Mouse (Mus musculus) midbrain, postnatal 0 days (tissue): ENCODE measurements around the gene Psat1. TPM values are rescaled to one million over a fixed set of nuclear protein-coding genes. Genes with fewer than 3 reads are reported as not detected.
A peak's percentile ranks its signal among the peaks of the same experiment; 100 is the strongest.

Source experiments
- ATAC-seq: fragments of 200-750 bp; cut with Nextera tagmentation; 2 replicates; pipeline ENCODE4 v1.8.0; 2017; ENCODE audit warnings: moderate number of reproducible peaks, mild to moderate bottlenecking, moderate TSS enrichment, moderate library complexity; ENCODE audit not compliant: low FRiP score
- DNase-seq: peaks from one replicate; pipeline ENCODE4 v3.0.0-alpha.2; 2015; ENCODE audit warnings: low spot score
- H3K27ac ChIP-seq: fragments of 300-500 bp; sonication (generic); 2 replicates; pipeline ENCODE4 v1.5.1; 2014; ENCODE audit warnings: low read depth, mild to moderate bottlenecking, low read length, mixed read lengths
- H3K27me3 ChIP-seq: fragments of 300-500 bp; sonication (generic); 2 replicates; pipeline ENCODE4 v1.6.1; 2014; ENCODE audit warnings: low read length, control low read depth, mixed read lengths; ENCODE audit not compliant: insufficient read depth
- H3K36me3 ChIP-seq: fragments of 300-500 bp; sonication (generic); 2 replicates; pipeline ENCODE4 v1.6.1; 2014; ENCODE audit warnings: low read length, control low read depth, mixed read lengths; ENCODE audit not compliant: insufficient read depth
- H3K4me1 ChIP-seq: fragments of 300-500 bp; sonication (generic); 2 replicates; pipeline ENCODE4 v1.6.1; 2014; ENCODE audit warnings: mild to moderate bottlenecking, control low read depth, antibody characterized with exemption, low read length, mixed read lengths; ENCODE audit not compliant: insufficient read depth
- H3K4me2 ChIP-seq: fragments of 300-500 bp; sonication (generic); 2 replicates; pipeline ENCODE4 v1.6.1; 2014; ENCODE audit warnings: low read depth, mild to moderate bottlenecking, low read length, mixed read lengths; ENCODE audit not compliant: poor library complexity, severe bottlenecking
- H3K4me3 ChIP-seq: fragments of 300-500 bp; sonication (generic); 2 replicates; pipeline ENCODE4 v1.5.1; 2014; ENCODE audit warnings: low read depth, mild to moderate bottlenecking, low read length, moderate library complexity
- H3K9ac ChIP-seq: fragments of 300-500 bp; sonication (generic); replicated peaks from 2 replicates; pipeline ENCODE4 v1.6.1; 2014; ENCODE audit warnings: mild to moderate bottlenecking, low read length, moderate library complexity, mixed read lengths; ENCODE audit not compliant: poor library complexity, severe bottlenecking
- H3K9me3 ChIP-seq: fragments of 300-500 bp; sonication (generic); 2 replicates; pipeline ENCODE4 v1.6.1; 2016; ENCODE audit warnings: low read length, control low read depth
- CTCF ChIP-seq: IDR thresholded peaks from 2 replicates; pipeline ENCODE4 v1.5.1; 2016; ENCODE audit warnings: antibody characterized with exemption, mild to moderate bottlenecking
- WGBS: fragments of 180-500 bp; shearing (Covaris S2); extraction: QIAGEN DNeasy Blood & Tissue Kit; methylation state at CpG from one replicate; pipeline ENCODE4 v1.1.7; 2014; 5-methylcytosine and 5-hydroxymethylcytosine counted together
- polyA plus RNA-seq: library from polyadenylated mRNA; unstranded; fragments of >200 nt; fragmentation: Nextera tagmentation; extraction: Ambion mirVana; gene quantifications from 2 replicates; pipeline ENCODE4 v1.2.1, GENCODE M21; 2015
- total RNA-seq: library from RNA; depleted of rRNA; stranded (reverse); fragments of >200 nt; gene quantifications from 2 replicates; pipeline ENCODE4 v1.2.3, GENCODE M21; 2014; rRNA removed

Psat1 gene
- total and polyA plus RNA-seq, 2 experiments from 2014 or later = 68.0 to 97.3 TPM

DNA sequence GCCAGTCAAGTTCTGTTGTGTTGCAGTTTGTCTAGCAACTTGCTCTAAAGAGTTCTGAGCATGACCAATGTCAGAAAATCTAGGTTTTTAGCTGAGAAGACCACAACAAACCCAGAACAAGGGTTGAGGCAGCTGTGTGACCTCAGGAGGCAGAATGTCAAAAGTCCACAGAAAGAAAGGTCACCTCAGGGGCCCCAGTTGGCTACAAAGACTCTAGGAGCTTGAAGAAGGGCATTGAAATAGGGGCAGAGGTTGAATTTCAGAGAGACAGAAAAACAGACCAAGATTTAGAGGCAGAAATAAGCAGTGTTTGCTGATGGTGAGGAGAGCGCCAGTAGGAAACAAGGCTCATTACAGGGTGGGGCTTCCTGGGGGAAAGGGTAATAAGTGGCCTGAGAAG, 81.0 kb downstream of the Psat1 start:
- 83% methylated on average over 1 of the region's 1 CpGs for WGBS
- no peak for TF ChIP-seq CTCF
- DNase-seq (no peak), ATAC-seq (no peak)
- H3K4me2 ChIP-seq = no peak overlapping the region
- H3K4me3 ChIP-seq = no peak overlapping the region
- H3K4me1 ChIP-seq = no peaks in the 10 kb centered on the region
- no peak overlapping the region for H3K27ac ChIP-seq
- H3K9ac ChIP-seq = no peak overlapping the region
- no peaks in the 10 kb centered on the region for H3K9me3 ChIP-seq
- no peaks in the 10 kb centered on the region for H3K27me3 ChIP-seq
- H3K36me3 ChIP-seq = no peaks in the 10 kb centered on the region

DNA sequence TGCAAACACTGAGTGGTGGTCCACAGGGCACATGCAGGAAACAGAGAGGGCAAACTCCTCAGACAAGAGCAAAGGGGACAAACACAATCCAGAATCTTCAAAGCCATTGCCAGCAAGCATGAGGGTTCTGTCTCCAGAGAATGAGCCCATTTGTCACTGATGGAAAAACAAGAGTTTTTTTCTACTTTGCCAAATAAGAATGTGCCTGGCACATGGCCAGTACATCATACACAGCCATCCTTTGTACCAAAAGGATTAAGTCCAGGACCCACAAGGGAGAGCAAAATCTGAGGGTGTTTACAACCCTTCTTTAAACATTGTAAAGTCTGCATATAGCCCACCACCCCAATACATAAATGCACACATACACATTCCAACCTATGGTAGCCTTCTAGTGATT, 81.7 kb downstream of the Psat1 start:
- ATAC-seq = no peak
- Histone ChIP-seq H3K9me3 (no peaks in the 10 kb centered on the region), H3K27ac (no peak overlapping the region), H3K4me1 (no peaks in the 10 kb centered on the region), H3K4me3 (no peak overlapping the region), H3K9ac (no peak overlapping the region), H3K4me2 (no peak overlapping the region), H3K27me3 (no peaks in the 10 kb centered on the region), H3K36me3 (no peaks in the 10 kb centered on the region)
- peak; percentile 14 for DNase-seq
- TF ChIP-seq CTCF = no peak

DNA sequence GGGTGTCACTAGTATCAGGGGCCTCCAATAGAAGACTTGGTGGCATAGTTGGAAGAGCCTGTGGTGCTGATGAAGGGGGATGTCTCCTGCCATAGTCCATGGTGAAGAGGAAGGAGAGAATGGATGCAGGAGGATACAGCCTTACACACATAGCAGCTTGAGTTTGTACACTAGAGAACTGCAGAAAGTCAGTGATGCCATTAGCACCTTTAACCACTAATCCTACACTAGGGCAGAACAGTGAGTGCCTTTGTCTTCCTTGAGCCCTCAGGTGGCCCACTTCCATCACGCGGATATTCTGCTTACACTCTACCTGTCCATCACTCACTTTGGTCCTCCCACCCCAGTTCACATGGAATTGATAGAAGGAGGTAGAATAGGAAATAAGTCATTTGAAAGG, 83.0 kb downstream of the Psat1 start:
- ATAC-seq = no peak
- Histone ChIP-seq H3K27me3 (no peaks in the 10 kb centered on the region), H3K9ac (no peak overlapping the region), H3K9me3 (no peaks in the 10 kb centered on the region), H3K4me3 (no peak overlapping the region), H3K27ac (no peak overlapping the region), H3K4me2 (no peak overlapping the region), H3K36me3 (no peaks in the 10 kb centered on the region), H3K4me1 (no peaks in the 10 kb centered on the region)
- WGBS = 96% methylated on average over 2 of the region's 2 CpGs
- DNase-seq = no peak
- TF ChIP-seq CTCF = no peak

DNA sequence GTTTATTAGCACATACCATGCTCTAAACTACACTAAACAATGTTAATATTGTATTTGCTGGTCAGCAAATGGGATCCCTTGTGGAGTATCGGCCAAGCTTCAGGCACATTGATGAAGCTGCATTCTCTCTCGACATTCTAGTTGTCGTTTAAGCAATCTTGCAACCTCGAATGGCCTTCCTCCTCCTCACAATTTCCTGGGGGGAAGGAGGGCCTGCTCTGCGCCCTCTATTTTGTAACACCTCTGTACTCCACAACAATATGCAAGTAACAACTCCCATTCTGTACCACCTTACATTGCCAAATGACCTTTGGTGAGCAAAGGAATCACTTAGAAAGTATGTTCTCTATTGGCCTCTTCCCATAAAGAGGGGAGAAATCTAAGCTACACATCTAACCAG, 91.8 kb downstream of the Psat1 start:
- no peak for TF ChIP-seq CTCF
- Histone ChIP-seq H3K4me2 (no peak overlapping the region), H3K9me3 (no peaks in the 10 kb centered on the region), H3K36me3 (no peaks in the 10 kb centered on the region), H3K27ac (no peak overlapping the region), H3K4me3 (no peak overlapping the region), H3K4me1 (no peaks in the 10 kb centered on the region), H3K27me3 (no peaks in the 10 kb centered on the region), H3K9ac (no peak overlapping the region)
- 93% methylated on average over 5 of the region's 5 CpGs for WGBS
- DNase-seq (no peak), ATAC-seq (no peak)

Other genes with a start within 250 kb of the Psat1 start
- gene Cep78, start 37.7 kb upstream of the Psat1 start, total RNA-seq = 22.4 TPM in 2 replicates
- 18.1 and 20.1 TPM in 2 replicates for gene Cep78, start 37.7 kb upstream of the Psat1 start, polyA plus RNA-seq
- 120 and 154 TPM in 2 replicates for gene Gnaq, start 185.5 kb upstream of the Psat1 start, total RNA-seq
- 81.6 and 89.3 TPM in 2 replicates for gene Gnaq, start 185.5 kb upstream of the Psat1 start, polyA plus RNA-seq